Mouse (Mus musculus) macrophage (primary cell): ENCODE data around the gene Fads2. TPM values are rescaled to one million over a fixed set of nuclear protein-coding genes. Genes with fewer than 3 reads are reported as not detected.

Source experiments
- H3K27ac ChIP-seq: fragments of 350-480 bp; formaldehyde crosslinking; 2 replicates; pipeline ENCODE4 v1.9.0; 2021
- H3K36me3 ChIP-seq: fragments of 350-480 bp; formaldehyde crosslinking; 2 replicates; pipeline ENCODE4 v1.9.0; 2021; ENCODE audit errors: inconsistent target
- H3K4me3 ChIP-seq: fragments of 350-480 bp; formaldehyde crosslinking; 2 replicates; pipeline ENCODE4 v1.9.0; 2021; ENCODE audit errors: inconsistent target
- H3K79me2 ChIP-seq: fragments of 350-480 bp; formaldehyde crosslinking; 2 replicates; pipeline ENCODE4 v1.9.0; 2021; ENCODE audit errors: inconsistent target
- WGBS: methylation state at CpG from one replicate; pipeline ENCODE4 v1.1.7; 2026; ENCODE audit warnings: inconsistent platforms; ENCODE audit not compliant: missing documents; 5-methylcytosine and 5-hydroxymethylcytosine counted together
- polyA plus RNA-seq: library from polyadenylated mRNA; stranded (reverse); fragments of 250-400 nt; gene quantifications from 3 replicates; pipeline ENCODE4 v1.2.4, GENCODE M21; 2018; ENCODE audit warnings: inconsistent platforms

Gene Fads2
- polyA plus RNA-seq, 1 experiment from 2014 or later: 3.4 TPM

- Histone ChIP-seq H3K36me3 (no peaks in the 10 kb centered on the region), H3K79me2 (no peaks in the 10 kb centered on the region), H3K4me3 (no peak overlapping the region), H3K27ac (no peak overlapping the region)
- 91% methylated on average over 6 of the region's 6 CpGs for WGBS
Observed at GRCm38 (mm10) chr19:10115373-10116158, 14.0 kb upstream of the Fads2 start.

GRCm38 (mm10) chr19:10112956-10113355, 11.4 kb upstream of the Fads2 start:
- Histone ChIP-seq H3K79me2 (no peaks in the 10 kb centered on the region), H3K4me3 (no peak overlapping the region), H3K27ac (no peak overlapping the region), H3K36me3 (no peaks in the 10 kb centered on the region)
- WGBS: 96% methylated on average over 4 of the region's 4 CpGs

GRCm38 (mm10) chr19:10108666-10109065, 7.1 kb upstream of the Fads2 start:
- no peak overlapping the region for H3K27ac ChIP-seq
- WGBS: 90% methylated on average over 2 of the region's 2 CpGs
- no peaks in the 10 kb centered on the region for H3K36me3 ChIP-seq
- H3K79me2 ChIP-seq: no peaks in the 10 kb centered on the region
- H3K4me3 ChIP-seq: no peak overlapping the region

GRCm38 (mm10) chr19:10108129-10108528, 6.6 kb upstream of the Fads2 start:
- Histone ChIP-seq H3K27ac (no peak overlapping the region), H3K79me2 (no peaks in the 10 kb centered on the region), H3K36me3 (no peaks in the 10 kb centered on the region), H3K4me3 (no peak overlapping the region)
- WGBS: 100% methylated on average over 1 of the region's 1 CpGs

GRCm38 (mm10) chr19:10107051-10107611, 5.6 kb upstream of the Fads2 start:
- 90% methylated on average over 5 of the region's 5 CpGs for WGBS
- Histone ChIP-seq H3K27ac (no peak overlapping the region), H3K4me3 (no peak overlapping the region), H3K79me2 (no peaks in the 10 kb centered on the region), H3K36me3 (no peaks in the 10 kb centered on the region)

- H3K27ac ChIP-seq: no peak overlapping the region
- H3K4me3 ChIP-seq: no peak overlapping the region
- WGBS: 100% methylated on average over 2 of the region's 2 CpGs
- H3K79me2 ChIP-seq: no peaks in the 10 kb centered on the region
- no peaks in the 10 kb centered on the region for H3K36me3 ChIP-seq
Observed at GRCm38 (mm10) chr19:10106634-10107033, 5.1 kb upstream of the Fads2 start.

- H3K79me2 ChIP-seq: no peaks in the 10 kb centered on the region
- no peak overlapping the region for H3K4me3 ChIP-seq
- no peaks in the 10 kb centered on the region for H3K36me3 ChIP-seq
- no peak overlapping the region for H3K27ac ChIP-seq
- WGBS: 64% methylated on average over 8 of the region's 10 CpGs
Observed at GRCm38 (mm10) chr19:10105034-10105493, 3.5 kb upstream of the Fads2 start.

- 93% methylated on average over 6 of the region's 6 CpGs for WGBS
- no peaks in the 10 kb centered on the region for H3K79me2 ChIP-seq
- no peak overlapping the region for H3K27ac ChIP-seq
- H3K36me3 ChIP-seq: no peaks in the 10 kb centered on the region
- no peak overlapping the region for H3K4me3 ChIP-seq
Observed at GRCm38 (mm10) chr19:10104234-10104633, 2.7 kb upstream of the Fads2 start.

- Histone ChIP-seq H3K36me3 (no peaks in the 10 kb centered on the region), H3K4me3 (peak overlapping the region; percentile 7; the same call in 1 of the 2 replicates), H3K79me2 (no peaks in the 10 kb centered on the region), H3K27ac (peak overlapping the region; percentile 50)
- WGBS: 26% methylated on average over 22 of the region's 25 CpGs
Observed at GRCm38 (mm10) chr19:10102054-10102700, 631 bp upstream of the Fads2 start.

GRCm38 (mm10) chr19:10100631-10101071, 895 bp downstream of the Fads2 start:
- Histone ChIP-seq H3K36me3 (no peaks in the 10 kb centered on the region), H3K79me2 (no peaks in the 10 kb centered on the region), H3K4me3 (peak overlapping the region; percentile 86), H3K27ac (peak overlapping the region; percentile 73)
- WGBS: 2% methylated on average over 21 of the region's 21 CpGs

- H3K4me3 ChIP-seq: no peak overlapping the region
Observed at GRCm38 (mm10) chr19:10097826-10098225, 3.7 kb downstream of the Fads2 start.

GRCm38 (mm10) chr19:10096371-10096876, 5.1 kb downstream of the Fads2 start:
- Histone ChIP-seq H3K4me3 (no peak overlapping the region), H3K27ac (no peak overlapping the region), H3K36me3 (no peaks in the 10 kb centered on the region), H3K79me2 (no peaks in the 10 kb centered on the region)
- 100% methylated on average over 2 of the region's 2 CpGs for WGBS

More at GRCm38 (mm10) chr19:10097826-10098225, 3.7 kb downstream of the Fads2 start:
- WGBS: 97% methylated on average over 5 of the region's 5 CpGs
- Histone ChIP-seq H3K27ac (no peak overlapping the region), H3K36me3 (no peaks in the 10 kb centered on the region), H3K79me2 (no peaks in the 10 kb centered on the region)

GRCm38 (mm10) chr19:10094695-10095094, 6.9 kb downstream of the Fads2 start:
- H3K4me3 ChIP-seq: no peak overlapping the region
- H3K79me2 ChIP-seq: no peaks in the 10 kb centered on the region
- 95% methylated on average over 4 of the region's 4 CpGs for WGBS
- no peak overlapping the region for H3K27ac ChIP-seq
- H3K36me3 ChIP-seq: no peaks in the 10 kb centered on the region

- WGBS: 93% methylated on average over 4 of the region's 4 CpGs
- no peaks in the 10 kb centered on the region for H3K36me3 ChIP-seq
Observed at GRCm38 (mm10) chr19:10093829-10094228, 7.7 kb downstream of the Fads2 start.

GRCm38 (mm10) chr19:10086976-10087375, 14.6 kb downstream of the Fads2 start:
- H3K79me2 ChIP-seq: no peaks in the 10 kb centered on the region
- H3K27ac ChIP-seq: no peak overlapping the region
- WGBS: 97% methylated on average over 3 of the region's 4 CpGs
- no peaks in the 10 kb centered on the region for H3K36me3 ChIP-seq
- H3K4me3 ChIP-seq: no peak overlapping the region

More at GRCm38 (mm10) chr19:10093829-10094228, 7.7 kb downstream of the Fads2 start:
- H3K4me3 ChIP-seq: no peak overlapping the region
- H3K79me2 ChIP-seq: no peaks in the 10 kb centered on the region
- H3K27ac ChIP-seq: no peak overlapping the region
